Mouse (Mus musculus) hindbrain, embryonic 14.5 days (tissue): ENCODE measurements around the gene 4933411K16Rik. TPM values are rescaled to one million over a fixed set of nuclear protein-coding genes. Genes with fewer than 3 reads are reported as not detected.

Experiments
- ATAC-seq: fragments of 200-750 bp; cut with Nextera tagmentation; 2 replicates; pipeline ENCODE4 v1.8.0; 2017; ENCODE audit warnings: moderate number of reproducible peaks, mild to moderate bottlenecking, moderate TSS enrichment, moderate library complexity; ENCODE audit not compliant: low FRiP score
- DNase-seq: peaks from one replicate; pipeline ENCODE4 v3.0.0-alpha.2; 2015; ENCODE audit warnings: low spot score
- H3K27ac ChIP-seq: fragments of 300-500 bp; sonication (generic); 2 replicates; pipeline ENCODE4 v1.5.1; 2014; ENCODE audit warnings: mild to moderate bottlenecking, moderate library complexity
- H3K27me3 ChIP-seq: fragments of 300-500 bp; sonication (generic); 2 replicates; pipeline ENCODE4 v1.6.1; 2014; ENCODE audit warnings: mild to moderate bottlenecking, low read length, mixed read lengths; ENCODE audit not compliant: control insufficient read depth, insufficient read depth
- H3K36me3 ChIP-seq: fragments of 300-500 bp; sonication (generic); replicated peaks from 2 replicates; pipeline ENCODE4 v1.6.1; 2014; ENCODE audit not compliant: control insufficient read depth, insufficient read depth
- H3K4me1 ChIP-seq: fragments of 300-500 bp; sonication (generic); replicated peaks from 2 replicates; pipeline ENCODE4 v1.6.1; 2014; ENCODE audit warnings: antibody characterized with exemption, low read length, mixed read lengths; ENCODE audit not compliant: control insufficient read depth, insufficient read depth
- H3K4me2 ChIP-seq: fragments of 300-500 bp; sonication (generic); replicated peaks from 2 replicates; pipeline ENCODE4 v1.6.1; 2014; ENCODE audit warnings: mild to moderate bottlenecking, moderate library complexity
- H3K4me3 ChIP-seq: fragments of 300-500 bp; sonication (generic); replicated peaks from 2 replicates; pipeline ENCODE4 v1.5.1; 2014; ENCODE audit warnings: mild to moderate bottlenecking, low read length
- H3K9ac ChIP-seq: fragments of 300-500 bp; sonication (generic); 2 replicates; pipeline ENCODE4 v1.6.1; 2014
- H3K9me3 ChIP-seq: fragments of 300-500 bp; sonication (generic); 2 replicates; pipeline ENCODE4 v1.6.1; 2016; ENCODE audit warnings: low read length; ENCODE audit not compliant: control insufficient read depth
- WGBS: fragments of 180-500 bp; shearing (Covaris S2); extraction: QIAGEN DNeasy Blood & Tissue Kit; methylation state at CpG from one replicate; pipeline ENCODE4 v1.1.7; 2014; 5-methylcytosine and 5-hydroxymethylcytosine counted together
- polyA plus RNA-seq: library from polyadenylated mRNA; unstranded; fragments of >200 nt; fragmentation: Nextera tagmentation; extraction: Ambion mirVana; gene quantifications from 2 replicates; pipeline ENCODE4 v1.2.1, GENCODE M21; 2014

4933411K16Rik gene
- not detected in 2 replicates for polyA plus RNA-seq

DNA sequence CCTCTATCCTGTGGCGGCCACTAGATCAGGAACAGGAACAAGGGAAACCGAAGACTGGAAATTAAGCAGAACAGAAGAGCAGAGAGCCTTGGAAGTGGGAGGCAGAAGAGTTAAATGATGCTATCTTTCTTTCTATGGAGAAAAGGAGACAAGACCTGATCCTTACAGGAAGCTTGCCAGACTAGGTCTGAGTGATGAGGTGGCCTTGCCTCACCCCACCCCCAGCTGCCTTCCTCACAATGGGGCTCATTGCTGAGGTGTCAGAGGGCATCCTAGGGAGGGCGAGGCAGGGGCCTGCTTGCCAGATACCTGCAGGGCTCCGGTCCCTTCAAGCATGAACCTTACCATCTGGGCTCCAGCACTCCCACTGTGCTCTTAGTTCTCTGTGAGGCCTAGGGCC, at the start of gene 4933411K16Rik:
Gene 4933411K16Rik (plus strand): TSS at position 301 of the 400 bp plus-strand sequence.
- no peaks in the 10 kb centered on the region for H3K4me1 ChIP-seq
- ATAC-seq (no peak), DNase-seq (no peak)
- H3K9ac ChIP-seq, result no peak within 1 kb of the TSS
- no peak within 1 kb of the TSS for H3K27ac ChIP-seq
- H3K9me3 ChIP-seq, result no peaks in the 10 kb centered on the region
- H3K4me3 ChIP-seq, result no peak within 1 kb of the TSS
- H3K27me3 ChIP-seq, result no peaks in the 10 kb centered on the region
- H3K4me2 ChIP-seq, result no peak within 1 kb of the TSS
- H3K36me3 ChIP-seq, result no peaks in the 10 kb centered on the region
- WGBS, result 82% methylated on average over 4 of the region's 4 CpGs

DNA sequence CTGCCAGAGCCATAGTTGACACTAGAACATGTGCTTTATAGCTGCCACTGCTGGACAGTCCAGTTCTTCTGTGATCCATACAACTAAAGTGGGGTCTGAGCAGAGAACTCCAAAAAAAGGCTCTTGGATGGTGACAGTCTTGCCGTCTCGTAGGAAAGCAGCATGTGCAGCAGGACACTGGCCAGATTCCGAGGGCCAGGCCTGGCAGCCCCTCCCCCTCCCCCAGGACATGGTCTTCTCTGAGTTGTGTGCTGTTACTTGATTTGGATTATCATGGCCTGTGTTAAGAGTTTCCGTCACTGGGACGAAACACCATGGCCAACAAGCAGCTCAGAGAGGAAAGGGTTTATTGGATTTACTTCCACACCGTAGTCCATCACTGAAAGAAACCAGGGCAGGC, 47.8 kb upstream of the 4933411K16Rik start:
- ATAC-seq (no peak), DNase-seq (no peak)

GRCm38 (mm10) chr19:42005616-42006015, 46.4 kb upstream of the 4933411K16Rik start:
- 84% methylated on average over 3 of the region's 3 CpGs for WGBS
- no peak overlapping the region for H3K27ac ChIP-seq
- no peak for DNase-seq
- H3K4me3 ChIP-seq, result no peak overlapping the region
- ATAC-seq, result no peak
- H3K4me2 ChIP-seq, result no peak overlapping the region
- no peaks in the 10 kb centered on the region for H3K4me1 ChIP-seq
- no peaks in the 10 kb centered on the region for H3K27me3 ChIP-seq
- H3K36me3 ChIP-seq, result no peaks in the 10 kb centered on the region
- H3K9ac ChIP-seq, result no peak overlapping the region
- no peaks in the 10 kb centered on the region for H3K9me3 ChIP-seq

More for the DNA sequence above, 47.8 kb upstream of the 4933411K16Rik start:
- Histone ChIP-seq H3K4me3 (no peak overlapping the region), H3K4me1 (no peaks in the 10 kb centered on the region), H3K4me2 (no peak overlapping the region), H3K9ac (no peak overlapping the region), H3K27ac (no peak overlapping the region), H3K9me3 (no peaks in the 10 kb centered on the region), H3K27me3 (no peaks in the 10 kb centered on the region), H3K36me3 (no peaks in the 10 kb centered on the region)
- 71% methylated on average over 6 of the region's 6 CpGs for WGBS

GRCm38 (mm10) chr19:42006568-42006967, 45.5 kb upstream of the 4933411K16Rik start:
- no peak overlapping the region for H3K9ac ChIP-seq
- 76% methylated on average over 8 of the region's 8 CpGs for WGBS
- DNase-seq (no peak), ATAC-seq (no peak)
- no peaks in the 10 kb centered on the region for H3K9me3 ChIP-seq
- H3K4me1 ChIP-seq, result no peaks in the 10 kb centered on the region
- no peak overlapping the region for H3K27ac ChIP-seq
- no peak overlapping the region for H3K4me3 ChIP-seq
- no peaks in the 10 kb centered on the region for H3K36me3 ChIP-seq
- H3K4me2 ChIP-seq, result no peak overlapping the region
- no peaks in the 10 kb centered on the region for H3K27me3 ChIP-seq

DNA sequence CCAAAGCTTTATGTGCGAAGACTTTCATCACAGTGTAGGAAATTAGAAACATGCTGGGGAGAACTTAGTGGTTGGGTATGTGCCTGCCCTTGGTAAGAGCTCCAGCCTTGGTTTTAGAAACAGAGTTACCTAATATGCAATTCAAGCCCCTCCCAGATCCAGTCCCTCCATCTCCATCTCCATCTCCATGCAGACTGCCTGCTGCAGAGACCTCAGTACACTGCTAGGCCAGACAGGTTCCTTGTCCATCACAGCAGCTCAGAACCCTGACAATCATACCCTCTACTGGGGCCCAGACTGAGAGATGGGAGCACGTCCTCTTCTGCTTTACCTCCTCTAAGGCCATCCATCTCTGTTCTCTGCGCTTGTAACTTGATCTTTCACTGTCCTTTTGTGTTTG, 43.5 kb upstream of the 4933411K16Rik start:
- Histone ChIP-seq H3K27me3 (no peaks in the 10 kb centered on the region), H3K4me2 (no peak overlapping the region), H3K36me3 (no peaks in the 10 kb centered on the region), H3K4me3 (no peak overlapping the region), H3K4me1 (no peaks in the 10 kb centered on the region), H3K9me3 (no peaks in the 10 kb centered on the region), H3K27ac (no peak overlapping the region), H3K9ac (no peak overlapping the region)
- no peak for ATAC-seq
- DNase-seq, result no peak
- 62% methylated on average over 3 of the region's 3 CpGs for WGBS

GRCm38 (mm10) chr19:42009067-42009466, 43.0 kb upstream of the 4933411K16Rik start:
- no peak for DNase-seq
- no peaks in the 10 kb centered on the region for H3K27me3 ChIP-seq
- no peak for ATAC-seq
- H3K9ac ChIP-seq, result no peak overlapping the region
- H3K4me2 ChIP-seq, result no peak overlapping the region
- no peak overlapping the region for H3K27ac ChIP-seq
- H3K36me3 ChIP-seq, result no peaks in the 10 kb centered on the region
- H3K4me1 ChIP-seq, result no peaks in the 10 kb centered on the region
- 65% methylated on average over 7 of the region's 7 CpGs for WGBS
- no peak overlapping the region for H3K4me3 ChIP-seq
- H3K9me3 ChIP-seq, result no peaks in the 10 kb centered on the region

DNA sequence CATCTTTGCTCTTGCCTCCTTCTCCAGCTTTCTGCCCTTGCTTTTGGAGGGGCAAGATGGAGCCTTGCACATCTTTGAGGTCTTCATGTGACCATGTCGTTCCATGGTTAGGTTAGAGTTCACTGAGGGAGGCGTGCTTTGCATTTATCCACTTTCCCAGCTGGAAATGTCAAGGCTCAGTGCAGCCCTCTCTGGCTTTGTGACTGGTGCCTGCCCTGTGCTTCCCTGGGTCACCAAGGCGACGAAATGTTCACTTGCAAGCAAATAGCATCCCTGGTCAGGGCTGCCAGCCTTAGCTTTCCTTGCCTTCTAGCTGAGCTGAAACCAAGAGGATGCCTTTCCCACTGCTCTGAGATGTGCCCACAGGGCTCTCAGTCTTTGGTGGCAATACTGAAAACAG, 41.6 kb upstream of the 4933411K16Rik start:
- no peaks in the 10 kb centered on the region for H3K36me3 ChIP-seq
- no peaks in the 10 kb centered on the region for H3K27me3 ChIP-seq
- WGBS, result 44% methylated on average over 4 of the region's 4 CpGs
- ATAC-seq (no peak), DNase-seq (no peak)
- no peaks in the 10 kb centered on the region for H3K9me3 ChIP-seq
- no peaks in the 10 kb centered on the region for H3K4me1 ChIP-seq
- no peak overlapping the region for H3K9ac ChIP-seq
- no peak overlapping the region for H3K4me3 ChIP-seq
- H3K27ac ChIP-seq, result no peak overlapping the region
- H3K4me2 ChIP-seq, result no peak overlapping the region

DNA sequence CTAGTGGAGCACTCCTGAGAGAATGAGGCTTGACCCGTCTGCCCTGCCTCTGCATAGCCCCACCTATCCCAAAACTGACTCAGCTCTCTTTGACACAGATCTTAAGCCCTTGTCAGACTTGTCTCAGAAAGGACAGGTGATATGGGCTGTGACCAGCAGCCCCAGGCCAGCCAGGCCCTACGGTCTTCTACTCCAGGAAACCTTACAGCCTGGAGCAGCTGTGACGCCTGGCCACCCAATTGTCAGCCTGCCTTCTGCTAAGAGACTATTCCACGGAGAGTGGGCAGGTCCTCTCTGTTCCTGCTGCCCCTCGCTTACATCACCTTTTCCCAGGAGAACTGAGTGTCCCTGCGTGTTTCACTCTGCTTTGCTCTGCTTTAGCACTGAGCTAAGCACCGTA, 40.9 kb upstream of the 4933411K16Rik start:
- Histone ChIP-seq H3K9me3 (no peaks in the 10 kb centered on the region), H3K4me2 (no peak overlapping the region), H3K9ac (no peak overlapping the region), H3K4me1 (no peaks in the 10 kb centered on the region), H3K4me3 (no peak overlapping the region), H3K27ac (no peak overlapping the region), H3K36me3 (no peaks in the 10 kb centered on the region), H3K27me3 (no peaks in the 10 kb centered on the region)
- DNase-seq (no peak), ATAC-seq (no peak)
- WGBS, result 86% methylated on average over 7 of the region's 7 CpGs

DNA sequence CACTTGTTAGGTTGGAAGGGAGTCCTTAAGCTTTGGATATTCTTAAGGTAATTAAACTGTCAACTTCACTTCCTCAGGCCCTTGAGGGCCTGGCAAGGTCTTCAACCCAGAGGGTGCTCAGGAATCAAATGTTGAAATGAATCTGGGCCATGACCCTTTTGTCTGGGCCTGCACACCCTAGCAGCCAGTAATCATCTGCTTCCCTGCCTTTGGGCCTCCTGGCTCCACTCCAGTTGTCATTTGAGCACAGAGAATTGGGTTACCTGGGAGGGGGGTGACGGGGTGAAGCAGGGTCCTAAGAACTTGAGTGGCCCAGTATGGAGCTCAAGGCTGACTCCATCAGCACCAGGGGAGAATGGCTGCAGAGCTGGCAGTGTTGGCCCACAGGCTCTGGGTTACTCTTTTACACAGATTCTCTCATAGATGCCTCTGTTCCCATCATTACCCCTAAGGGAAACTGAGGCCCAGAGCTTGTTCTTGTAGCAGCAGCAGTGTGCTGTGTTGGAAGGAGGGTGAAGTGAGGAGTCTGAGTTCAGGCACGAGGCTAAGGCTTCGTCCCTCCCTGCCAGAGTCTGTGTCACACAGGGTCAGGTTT, 37.7 kb upstream of the 4933411K16Rik start:
- no peak for ATAC-seq
- Histone ChIP-seq H3K36me3 (no peaks in the 10 kb centered on the region), H3K27ac (no peak overlapping the region), H3K4me1 (no peaks in the 10 kb centered on the region), H3K4me2 (no peak overlapping the region), H3K9ac (no peak overlapping the region), H3K9me3 (no peaks in the 10 kb centered on the region), H3K4me3 (no peak overlapping the region), H3K27me3 (no peaks in the 10 kb centered on the region)
- DNase-seq, result no peak
- 75% methylated on average over 3 of the region's 3 CpGs for WGBS

DNA sequence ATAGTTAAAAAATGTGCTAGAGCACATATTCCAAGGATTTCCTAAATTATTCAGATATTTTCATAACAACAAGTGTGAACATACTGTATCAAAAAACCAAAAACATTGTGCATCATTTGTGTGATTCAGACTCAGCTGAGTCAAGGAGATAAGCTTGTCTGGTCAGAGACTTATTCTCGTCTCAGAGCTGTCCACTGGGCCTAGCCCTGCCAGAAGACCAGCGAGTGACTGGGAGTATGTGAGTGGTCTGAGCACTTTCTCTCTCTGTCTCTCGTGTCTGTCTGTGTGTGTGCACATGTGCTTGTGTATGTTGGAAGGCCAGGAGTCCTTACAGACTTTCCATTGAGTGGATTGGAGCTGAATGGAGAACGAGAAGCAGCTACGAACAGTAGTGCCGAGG, 37.0 kb upstream of the 4933411K16Rik start:
- WGBS, result 83% methylated on average over 6 of the region's 6 CpGs
- no peak for ATAC-seq

More for the DNA sequence above, 37.0 kb upstream of the 4933411K16Rik start:
- H3K4me1 ChIP-seq, result no peaks in the 10 kb centered on the region
- H3K9ac ChIP-seq, result no peak overlapping the region
- no peak for DNase-seq
- H3K4me2 ChIP-seq, result no peak overlapping the region
- no peaks in the 10 kb centered on the region for H3K9me3 ChIP-seq
- H3K4me3 ChIP-seq, result no peak overlapping the region
- no peaks in the 10 kb centered on the region for H3K27me3 ChIP-seq
- H3K36me3 ChIP-seq, result no peaks in the 10 kb centered on the region
- no peak overlapping the region for H3K27ac ChIP-seq
